Mouse (Mus musculus) forebrain, embryonic 13.5 days (tissue): ENCODE results near the gene Pabpn1l. TPM values are rescaled to one million over a fixed set of nuclear protein-coding genes. Genes with fewer than 3 reads are reported as not detected.

ENCODE experiments used
- ATAC-seq: fragments of 200-750 bp; cut with Nextera tagmentation; 2 replicates; pipeline ENCODE4 v1.8.0; 2017
- H3K27ac ChIP-seq: fragments of 300-500 bp; sonication (generic); 2 replicates; pipeline ENCODE4 v1.5.1; 2015; ENCODE audit warnings: inconsistent platforms, mild to moderate bottlenecking, moderate library complexity
- H3K27me3 ChIP-seq: fragments of 300-500 bp; sonication (generic); 2 replicates; pipeline ENCODE4 v1.6.1; 2015; ENCODE audit warnings: mild to moderate bottlenecking, inconsistent platforms
- H3K36me3 ChIP-seq: fragments of 300-500 bp; sonication (generic); 2 replicates; pipeline ENCODE4 v1.6.1; 2015; ENCODE audit warnings: mild to moderate bottlenecking, inconsistent platforms; ENCODE audit not compliant: poor library complexity, severe bottlenecking
- H3K4me1 ChIP-seq: fragments of 300-500 bp; sonication (generic); 2 replicates; pipeline ENCODE4 v1.6.1; 2015; ENCODE audit warnings: inconsistent platforms
- H3K4me2 ChIP-seq: fragments of 300-500 bp; sonication (generic); 2 replicates; pipeline ENCODE4 v1.6.1; 2015; ENCODE audit warnings: inconsistent platforms, mild to moderate bottlenecking, moderate library complexity
- H3K4me3 ChIP-seq: fragments of 300-500 bp; sonication (generic); 2 replicates; pipeline ENCODE4 v1.5.1; 2015; ENCODE audit warnings: mild to moderate bottlenecking, inconsistent platforms
- H3K9ac ChIP-seq: fragments of 300-500 bp; sonication (generic); 2 replicates; pipeline ENCODE4 v1.6.1; 2015; ENCODE audit warnings: mild to moderate bottlenecking, inconsistent platforms
- H3K9me3 ChIP-seq: fragments of 300-500 bp; sonication (generic); replicated peaks from 2 replicates; pipeline ENCODE4 v1.6.1; 2016; ENCODE audit warnings: inconsistent platforms
- WGBS: fragments of 180-500 bp; shearing (Covaris S2); methylation state at CpG from one replicate; pipeline ENCODE4 v1.1.7; 2015; 5-methylcytosine and 5-hydroxymethylcytosine counted together
- polyA plus RNA-seq: library from polyadenylated mRNA; unstranded; fragments of >200 nt; fragmentation: Nextera tagmentation; extraction: Ambion mirVana; gene quantifications from 2 replicates; pipeline ENCODE4 v1.2.1, GENCODE M21; 2015

Pabpn1l gene
- polyA plus RNA-seq, 1 experiment from 2014 or later, result not detected

- peak within 1 kb of the TSS; percentile 75 for H3K27ac ChIP-seq
- ATAC-seq, result peak; percentile 97
- peak within 1 kb of the TSS; percentile 71 for H3K4me3 ChIP-seq
- H3K36me3 ChIP-seq, result no peaks in the 10 kb centered on the region
- WGBS, result under 1% methylated on average over 48 of the region's 57 CpGs
- no peaks in the 10 kb centered on the region for H3K27me3 ChIP-seq
- peaks cover 17% of the 10 kb centered on the region for H3K4me1 ChIP-seq
- no peaks in the 10 kb centered on the region for H3K9me3 ChIP-seq
- peak within 1 kb of the TSS; percentile 71 for H3K4me2 ChIP-seq
- peak within 1 kb of the TSS; percentile 83 for H3K9ac ChIP-seq
These were observed 11.0 kb downstream of the Pabpn1l start, which contains the start of the genes Galns and Trappc2l for GRCm38 (mm10) chr8:122611295-122612133. Gene Galns, minus strand, starts transcription at chr8:122611463. Gene Trappc2l, plus strand, starts transcription at chr8:122611640.

- Histone ChIP-seq H3K27me3 (no peaks in the 10 kb centered on the region), H3K9ac (peak overlapping the region; percentile 75), H3K4me2 (peak overlapping the region; percentile 71), H3K4me1 (peaks cover 17% of the 10 kb centered on the region), H3K27ac (peak overlapping the region; percentile 75), H3K36me3 (no peaks in the 10 kb centered on the region), H3K9me3 (no peaks in the 10 kb centered on the region), H3K4me3 (peak overlapping the region; percentile 71)
- no peak; the same call in 1 of the 2 replicates for ATAC-seq
- 3% methylated on average over 20 of the region's 20 CpGs for WGBS
These were observed 11.8 kb downstream of the Pabpn1l start for GRCm38 (mm10) chr8:122610612-122611277.

GRCm38 (mm10) chr8:122610209-122610608, 12.3 kb downstream of the Pabpn1l start:
- no peak overlapping the region for H3K4me3 ChIP-seq
- H3K27ac ChIP-seq, result no peak overlapping the region
- H3K4me2 ChIP-seq, result peak overlapping the region; percentile 71
- H3K4me1 ChIP-seq, result peaks cover 17% of the 10 kb centered on the region
- H3K27me3 ChIP-seq, result no peaks in the 10 kb centered on the region
- H3K9me3 ChIP-seq, result no peaks in the 10 kb centered on the region
- ATAC-seq, result no peak
- H3K36me3 ChIP-seq, result no peaks in the 10 kb centered on the region
- no peak overlapping the region for H3K9ac ChIP-seq
- WGBS, result 62% methylated on average over 4 of the region's 4 CpGs

- H3K27ac ChIP-seq, result no peak overlapping the region
- no peak overlapping the region for H3K4me2 ChIP-seq
- no peaks in the 10 kb centered on the region for H3K9me3 ChIP-seq
- no peak overlapping the region for H3K4me3 ChIP-seq
- 84% methylated on average over 11 of the region's 12 CpGs for WGBS
- ATAC-seq, result no peak
- H3K27me3 ChIP-seq, result no peaks in the 10 kb centered on the region
- no peak overlapping the region for H3K9ac ChIP-seq
- peaks cover 5% of the 10 kb centered on the region for H3K4me1 ChIP-seq
- H3K36me3 ChIP-seq, result no peaks in the 10 kb centered on the region
These were observed 15.7 kb downstream of the Pabpn1l start for GRCm38 (mm10) chr8:122606810-122607209.

GRCm38 (mm10) chr8:122605367-122605766, 17.2 kb downstream of the Pabpn1l start:
- H3K4me3 ChIP-seq, result no peak overlapping the region
- no peak for ATAC-seq
- 86% methylated on average over 4 of the region's 4 CpGs for WGBS
- H3K4me1 ChIP-seq, result no peaks in the 10 kb centered on the region
- no peak overlapping the region for H3K27ac ChIP-seq
- H3K36me3 ChIP-seq, result no peaks in the 10 kb centered on the region
- H3K9me3 ChIP-seq, result no peaks in the 10 kb centered on the region
- no peak overlapping the region for H3K9ac ChIP-seq
- no peak overlapping the region for H3K4me2 ChIP-seq
- H3K27me3 ChIP-seq, result no peaks in the 10 kb centered on the region

- H3K36me3 ChIP-seq, result no peaks in the 10 kb centered on the region
- no peak overlapping the region for H3K9ac ChIP-seq
- H3K9me3 ChIP-seq, result no peaks in the 10 kb centered on the region
- WGBS, result 82% methylated on average over 1 of the region's 1 CpGs
- H3K4me2 ChIP-seq, result no peak overlapping the region
- H3K27ac ChIP-seq, result no peak overlapping the region
- no peaks in the 10 kb centered on the region for H3K4me1 ChIP-seq
- H3K4me3 ChIP-seq, result no peak overlapping the region
- no peak for ATAC-seq
- H3K27me3 ChIP-seq, result no peaks in the 10 kb centered on the region
These were observed 17.9 kb downstream of the Pabpn1l start for GRCm38 (mm10) chr8:122604640-122605039.

GRCm38 (mm10) chr8:122600666-122601065, 21.9 kb downstream of the Pabpn1l start:
- no peak for ATAC-seq
- H3K36me3 ChIP-seq, result no peaks in the 10 kb centered on the region
- H3K27me3 ChIP-seq, result no peaks in the 10 kb centered on the region
- H3K4me1 ChIP-seq, result no peaks in the 10 kb centered on the region
- H3K9ac ChIP-seq, result no peak overlapping the region
- WGBS, result 93% methylated on average over 9 of the region's 9 CpGs
- H3K9me3 ChIP-seq, result no peaks in the 10 kb centered on the region
- H3K4me2 ChIP-seq, result no peak overlapping the region
- H3K27ac ChIP-seq, result no peak overlapping the region
- no peak overlapping the region for H3K4me3 ChIP-seq

- 55% methylated on average over 4 of the region's 4 CpGs for WGBS
- Histone ChIP-seq H3K36me3 (no peaks in the 10 kb centered on the region), H3K4me2 (no peak overlapping the region), H3K9ac (no peak overlapping the region), H3K9me3 (no peaks in the 10 kb centered on the region), H3K4me1 (no peaks in the 10 kb centered on the region), H3K27me3 (no peaks in the 10 kb centered on the region), H3K4me3 (no peak overlapping the region), H3K27ac (no peak overlapping the region)
- ATAC-seq, result no peak
These were observed 26.5 kb downstream of the Pabpn1l start for GRCm38 (mm10) chr8:122596031-122596430.

GRCm38 (mm10) chr8:122593783-122594507, 28.6 kb downstream of the Pabpn1l start:
- Histone ChIP-seq H3K9me3 (no peaks in the 10 kb centered on the region), H3K9ac (peak overlapping the region; percentile 40; the same call in 1 of the 2 replicates), H3K4me2 (no peak overlapping the region), H3K27ac (peak overlapping the region; percentile 57), H3K4me3 (no peak overlapping the region), H3K27me3 (no peaks in the 10 kb centered on the region), H3K4me1 (no peaks in the 10 kb centered on the region), H3K36me3 (no peaks in the 10 kb centered on the region)
- ATAC-seq, result no peak
- 87% methylated on average over 19 of the region's 19 CpGs for WGBS

GRCm38 (mm10) chr8:122593240-122593639, 29.3 kb downstream of the Pabpn1l start:
- Histone ChIP-seq H3K4me3 (no peak overlapping the region), H3K27me3 (no peaks in the 10 kb centered on the region), H3K27ac (peak overlapping the region; percentile 57; the same call in 1 of the 2 replicates), H3K9ac (peak overlapping the region; percentile 40; the same call in 1 of the 2 replicates), H3K4me1 (no peaks in the 10 kb centered on the region), H3K4me2 (no peak overlapping the region), H3K36me3 (no peaks in the 10 kb centered on the region), H3K9me3 (no peaks in the 10 kb centered on the region)
- no peak for ATAC-seq
- 84% methylated on average over 12 of the region's 12 CpGs for WGBS

- Histone ChIP-seq H3K27me3 (no peaks in the 10 kb centered on the region; the same call in 1 of the 2 replicates), H3K9ac (no peak overlapping the region), H3K9me3 (no peaks in the 10 kb centered on the region), H3K4me1 (peaks cover 8% of the 10 kb centered on the region), H3K27ac (no peak overlapping the region), H3K4me2 (no peak overlapping the region), H3K4me3 (no peak overlapping the region), H3K36me3 (no peaks in the 10 kb centered on the region)
- WGBS, result 81% methylated on average over 10 of the region's 10 CpGs
- ATAC-seq, result no peak
These were observed 35.8 kb downstream of the Pabpn1l start for GRCm38 (mm10) chr8:122586749-122587148.
